Mouse (Mus musculus) liver, postnatal 0 days (tissue): ENCODE data around the gene Nip7. TPM values are rescaled to one million over a fixed set of nuclear protein-coding genes. Genes with fewer than 3 reads are reported as not detected.
A peak's percentile ranks its signal among the peaks of the same experiment; 100 is the strongest.

Experiments used
- ATAC-seq: fragments of 200-750 bp; cut with Nextera tagmentation; 2 replicates; pipeline ENCODE4 v1.8.0; 2017; ENCODE audit warnings: mild to moderate bottlenecking, moderate library complexity
- DNase-seq: peaks from one replicate; pipeline ENCODE4 v3.0.0-alpha.2; 2016
- H3K27ac ChIP-seq: fragments of 300-500 bp; sonication (generic); 2 replicates; pipeline ENCODE4 v1.5.1; 2014; ENCODE audit warnings: antibody characterized with exemption, moderate library complexity, mild to moderate bottlenecking, low read depth
- H3K27me3 ChIP-seq: fragments of 300-500 bp; sonication (generic); 2 replicates; pipeline ENCODE4 v1.6.1; 2014; ENCODE audit warnings: low read length, control low read depth, mixed read lengths; ENCODE audit not compliant: insufficient read depth
- H3K36me3 ChIP-seq: fragments of 300-500 bp; sonication (generic); replicated peaks from 2 replicates; pipeline ENCODE4 v1.6.1; 2014; ENCODE audit warnings: mild to moderate bottlenecking, control low read depth, low read length, moderate library complexity, mixed read lengths; ENCODE audit not compliant: insufficient read depth
- H3K4me1 ChIP-seq: fragments of 300-500 bp; sonication (generic); 2 replicates; pipeline ENCODE4 v1.6.1; 2014; ENCODE audit warnings: antibody characterized with exemption, mild to moderate bottlenecking, control low read depth; ENCODE audit not compliant: insufficient read depth
- H3K4me2 ChIP-seq: fragments of 300-500 bp; sonication (generic); 2 replicates; pipeline ENCODE4 v1.6.1; 2014; ENCODE audit warnings: low read depth, mild to moderate bottlenecking, low read length, moderate library complexity, mixed read lengths
- H3K4me3 ChIP-seq: fragments of 300-500 bp; sonication (generic); 2 replicates; pipeline ENCODE4 v1.5.1; 2014; ENCODE audit warnings: low read depth, low read length
- H3K9ac ChIP-seq: fragments of 300-500 bp; sonication (generic); replicated peaks from 2 replicates; pipeline ENCODE4 v1.6.1; 2014; ENCODE audit warnings: mild to moderate bottlenecking, moderate library complexity
- H3K9me3 ChIP-seq: fragments of 300-500 bp; sonication (generic); 2 replicates; pipeline ENCODE4 v1.6.1; 2016; ENCODE audit warnings: mild to moderate bottlenecking, control low read depth, low read length, mixed read lengths
- CTCF ChIP-seq: sonication (generic); IDR thresholded peaks from 2 replicates; pipeline ENCODE4 v1.5.1; 2016; ENCODE audit warnings: antibody characterized with exemption, low read depth
- EP300 ChIP-seq: IDR thresholded peaks from 2 replicates; pipeline ENCODE4 v1.6.1; 2016; ENCODE audit warnings: antibody characterized with exemption, low read depth, mild to moderate bottlenecking
- WGBS: fragments of 180-500 bp; shearing (Covaris S2); extraction: QIAGEN DNeasy Blood & Tissue Kit; methylation state at CpG from one replicate; pipeline ENCODE4 v1.1.7; 2014; ENCODE audit not compliant: insufficient replicate concordance; 5-methylcytosine and 5-hydroxymethylcytosine counted together
- polyA plus RNA-seq: library from polyadenylated mRNA; unstranded; fragments of >200 nt; fragmentation: Nextera tagmentation; extraction: Ambion mirVana; gene quantifications from 2 replicates; pipeline ENCODE4 v1.2.1, GENCODE M21; 2015

Nip7 gene
- polyA plus RNA-seq, 1 experiment from 2014 or later: 31.2 TPM

- TF ChIP-seq EP300: no peak
- TF ChIP-seq CTCF: peak; percentile 63
- no peak overlapping the region for H3K27ac ChIP-seq
- ATAC-seq (no peak), DNase-seq (peak; percentile 34)
- 94% methylated on average over 17 of the region's 17 CpGs for WGBS
- H3K4me3 ChIP-seq: no peak overlapping the region
- no peaks in the 10 kb centered on the region for H3K9me3 ChIP-seq
- peaks cover 28% of the 10 kb centered on the region for H3K36me3 ChIP-seq
- H3K27me3 ChIP-seq: no peaks in the 10 kb centered on the region
- no peak overlapping the region for H3K9ac ChIP-seq
- H3K4me2 ChIP-seq: no peak overlapping the region
- no peaks in the 10 kb centered on the region for H3K4me1 ChIP-seq
Observed at GRCm38 (mm10) chr8:107085358-107085757, 28.7 kb downstream of the Nip7 start.

GRCm38 (mm10) chr8:107086018-107086417, 29.3 kb downstream of the Nip7 start:
- Histone ChIP-seq H3K36me3 (peaks cover 24% of the 10 kb centered on the region), H3K4me2 (no peak overlapping the region), H3K4me3 (no peak overlapping the region), H3K9ac (no peak overlapping the region), H3K4me1 (no peaks in the 10 kb centered on the region), H3K27me3 (no peaks in the 10 kb centered on the region), H3K27ac (no peak overlapping the region), H3K9me3 (no peaks in the 10 kb centered on the region)
- WGBS: 92% methylated on average over 5 of the region's 5 CpGs
- ATAC-seq (no peak), DNase-seq (no peak)
- TF ChIP-seq CTCF (no peak), EP300 (no peak)

GRCm38 (mm10) chr8:107088526-107089063, 31.9 kb downstream of the Nip7 start:
- H3K4me2 ChIP-seq: no peak overlapping the region
- H3K9me3 ChIP-seq: no peaks in the 10 kb centered on the region
- no peak overlapping the region for H3K9ac ChIP-seq
- H3K27me3 ChIP-seq: no peaks in the 10 kb centered on the region
- H3K4me3 ChIP-seq: no peak overlapping the region
- no peak for ATAC-seq
- no peak overlapping the region for H3K27ac ChIP-seq
- DNase-seq: no peak
- 88% methylated on average over 5 of the region's 5 CpGs for WGBS
- no peaks in the 10 kb centered on the region for H3K4me1 ChIP-seq
- no peak for TF ChIP-seq EP300
- TF ChIP-seq CTCF: no peak
- H3K36me3 ChIP-seq: peaks cover 23% of the 10 kb centered on the region

DNA sequence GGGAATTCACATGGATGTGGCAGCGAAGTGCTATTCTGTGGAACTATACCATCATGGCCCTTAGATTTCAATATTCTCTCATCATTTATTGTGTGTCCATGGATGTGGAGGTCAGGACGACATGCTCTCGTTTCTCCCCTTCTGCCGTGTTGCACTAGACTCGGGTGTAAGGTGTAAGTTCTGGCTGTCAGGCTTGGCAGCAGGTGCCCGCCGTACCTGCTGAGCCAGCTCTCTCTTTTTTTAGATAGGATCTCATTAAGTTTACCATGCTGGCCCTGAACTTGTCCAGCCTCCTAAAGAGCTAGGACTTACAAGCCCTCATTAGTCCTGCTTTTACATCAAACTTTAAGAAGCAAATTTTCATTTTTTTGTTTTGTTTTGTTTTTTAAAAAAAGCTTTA, 33.9 kb downstream of the Nip7 start:
- Histone ChIP-seq H3K4me3 (no peak overlapping the region), H3K4me2 (no peak overlapping the region), H3K9me3 (no peaks in the 10 kb centered on the region), H3K4me1 (peaks cover 9% of the 10 kb centered on the region), H3K36me3 (peaks cover 22% of the 10 kb centered on the region), H3K27me3 (no peaks in the 10 kb centered on the region), H3K9ac (no peak overlapping the region), H3K27ac (no peak overlapping the region)
- TF ChIP-seq EP300: no peak
- TF ChIP-seq CTCF: no peak
- WGBS: 94% methylated on average over 7 of the region's 7 CpGs
- DNase-seq (no peak), ATAC-seq (no peak)

GRCm38 (mm10) chr8:107095717-107096365, 39.2 kb downstream of the Nip7 start:
- peak overlapping the region; percentile 76 for H3K4me3 ChIP-seq
- ATAC-seq (peak; percentile 30), DNase-seq (no peak)
- TF ChIP-seq CTCF (no peak), EP300 (no peak)
- H3K27me3 ChIP-seq: no peaks in the 10 kb centered on the region
- 2% methylated on average over 49 of the region's 53 CpGs for WGBS
- H3K9ac ChIP-seq: peak overlapping the region; percentile 87
- H3K36me3 ChIP-seq: peaks cover 17% of the 10 kb centered on the region
- peak overlapping the region; percentile 95 for H3K27ac ChIP-seq
- peak overlapping the region; percentile 76 for H3K4me2 ChIP-seq
- peaks cover 13% of the 10 kb centered on the region for H3K4me1 ChIP-seq
- no peaks in the 10 kb centered on the region for H3K9me3 ChIP-seq

GRCm38 (mm10) chr8:107096366-107097036, 39.8 kb downstream of the Nip7 start, which contains the start of gene Terf2:
Terf2 (minus strand) TSS chr8:107096547.
- TF ChIP-seq CTCF (no peak), EP300 (no peak)
- peak within 1 kb of the TSS; percentile 76 for H3K4me2 ChIP-seq
- peak within 1 kb of the TSS; percentile 95 for H3K27ac ChIP-seq
- H3K4me3 ChIP-seq: peak within 1 kb of the TSS; percentile 76
- no peaks in the 10 kb centered on the region for H3K9me3 ChIP-seq
- 4% methylated on average over 33 of the region's 39 CpGs for WGBS
- peaks cover 13% of the 10 kb centered on the region for H3K4me1 ChIP-seq
- ATAC-seq (peak; percentile 92), DNase-seq (peak; percentile 92)
- H3K9ac ChIP-seq: peak within 1 kb of the TSS; percentile 87
- H3K27me3 ChIP-seq: no peaks in the 10 kb centered on the region
- H3K36me3 ChIP-seq: peaks cover 13% of the 10 kb centered on the region; the same call in 1 of the 2 replicates
